Comparison of ENCODE assay signal across 18 mouse cellular contexts in genomic region chr1:88225741-88226140, GRCm38 (mm10). TPM values are rescaled to one million over a fixed set of nuclear protein-coding genes. Genes with fewer than 3 reads are reported as not detected.
DNase-seq lines count a peak whose midpoint lies in the region; ATAC-seq and TF ChIP-seq lines count a peak whose summit lies in the region.
"Had no signal": no experiment of that assay in that cellular context is flagged by ENCODE, and none has a peak within 500 bp of the region (broad histone marks: within the 10 kb centered on the region; RNA-seq: fewer than 3 reads in every experiment).

No protein-coding gene starts in this region.

- H3K36me3 ChIP-seq in forebrain, embryonic 10.5 days (replicated peaks): no peaks in the 10 kb centered on the region
- no peaks in the 10 kb centered on the region for H3K36me3 ChIP-seq in forebrain, postnatal 0 days (ENCODE audit: insufficient read depth)
- H3K36me3 ChIP-seq in intestine, embryonic 14.5 days (ENCODE audit: control insufficient read depth, insufficient read depth, low read length): no peaks in the 10 kb centered on the region
- no peaks in the 10 kb centered on the region for H3K36me3 ChIP-seq in intestine, embryonic 16.5 days (ENCODE audit: control insufficient read depth, insufficient read depth, low read length)
- H3K36me3 ChIP-seq in midbrain, embryonic 16.5 days (ENCODE audit: control insufficient read depth, insufficient read depth, low read length): no peaks in the 10 kb centered on the region
- H3K36me3 ChIP-seq: forebrain, embryonic 15.5 days had no signal

- no peak for ATAC-seq in forebrain, postnatal 0 days
- no peak for ATAC-seq in intestine, embryonic 14.5 days (replicated peaks; ENCODE audit: low FRiP score, low TSS enrichment, low read depth)
- ATAC-seq in intestine, embryonic 16.5 days: no peak
- no peak for ATAC-seq in midbrain, embryonic 16.5 days
- ATAC-seq: forebrain, embryonic 15.5 days; Patski had no signal

- H3K9ac ChIP-seq in forebrain, postnatal 0 days: no peak overlapping the region
- H3K9ac ChIP-seq in intestine, embryonic 14.5 days (ENCODE audit: low read length): no peak overlapping the region
- no peak overlapping the region for H3K9ac ChIP-seq in intestine, embryonic 16.5 days (ENCODE audit: low read depth, low read length)
- H3K9ac ChIP-seq in midbrain, embryonic 16.5 days (ENCODE audit: low read depth, low read length): no peak overlapping the region
- H3K9ac ChIP-seq: forebrain, embryonic 15.5 days; lung, embryonic 14.5 days had no signal

- no peak overlapping the region for H3K4me3 ChIP-seq in forebrain, embryonic 10.5 days
- H3K4me3 ChIP-seq in forebrain, postnatal 0 days (ENCODE audit: low read depth, low read length): no peak overlapping the region
- H3K4me3 ChIP-seq in intestine, embryonic 14.5 days (ENCODE audit: low read depth, low read length): no peak overlapping the region
- no peak overlapping the region for H3K4me3 ChIP-seq in intestine, embryonic 16.5 days (ENCODE audit: low read length)
- H3K4me3 ChIP-seq in midbrain, embryonic 16.5 days (ENCODE audit: low read depth, low read length): no peak overlapping the region
- H3K4me3 ChIP-seq: forebrain, embryonic 15.5 days; megakaryocyte, embryonic 14.5 days had no signal

- peaks cover 56% of the 10 kb centered on the region for H3K9me3 ChIP-seq in forebrain, embryonic 10.5 days
- H3K9me3 ChIP-seq in forebrain, postnatal 0 days (ENCODE audit: low read length): peaks cover 59% of the 10 kb centered on the region
- H3K9me3 ChIP-seq in intestine, embryonic 14.5 days (ENCODE audit: control insufficient read depth, low read length): peaks cover 55% of the 10 kb centered on the region
- H3K9me3 ChIP-seq in intestine, embryonic 16.5 days (ENCODE audit: control insufficient read depth, low read length): peaks cover 40% of the 10 kb centered on the region
- H3K9me3 ChIP-seq in midbrain, embryonic 16.5 days (replicated peaks; ENCODE audit: control insufficient read depth, low read length, poor library complexity, severe bottlenecking): peaks cover 58% of the 10 kb centered on the region

- no peaks in the 10 kb centered on the region for H3K27me3 ChIP-seq in forebrain, embryonic 10.5 days (ENCODE audit: poor library complexity, severe bottlenecking)
- no peaks in the 10 kb centered on the region for H3K27me3 ChIP-seq in forebrain, postnatal 0 days (ENCODE audit: insufficient read depth, low read length)
- no peaks in the 10 kb centered on the region for H3K27me3 ChIP-seq in intestine, embryonic 14.5 days (replicated peaks; ENCODE audit: control insufficient read depth, insufficient read depth, low read length)
- no peaks in the 10 kb centered on the region for H3K27me3 ChIP-seq in intestine, embryonic 16.5 days (replicated peaks; ENCODE audit: control insufficient read depth, insufficient read depth, low read length)
- no peaks in the 10 kb centered on the region for H3K27me3 ChIP-seq in midbrain, embryonic 16.5 days (ENCODE audit: control insufficient read depth, insufficient read depth, low read depth, low read length)
- H3K27me3 ChIP-seq: forebrain, embryonic 15.5 days; megakaryocyte, embryonic 14.5 days; Patski had no signal

- H3K27ac ChIP-seq in forebrain, embryonic 10.5 days: no peak overlapping the region
- H3K27ac ChIP-seq in forebrain, postnatal 0 days (ENCODE audit: low read depth, low read length): no peak overlapping the region
- no peak overlapping the region for H3K27ac ChIP-seq in intestine, embryonic 14.5 days (ENCODE audit: low read depth)
- H3K27ac ChIP-seq in intestine, embryonic 16.5 days (ENCODE audit: low read length): no peak overlapping the region
- H3K27ac ChIP-seq in midbrain, embryonic 16.5 days (ENCODE audit: low read length): no peak overlapping the region
- H3K27ac ChIP-seq: forebrain, embryonic 15.5 days had no signal

- DNase-seq in forebrain, embryonic 10.5 days (ENCODE audit: extremely low spot score, low spot score): peak; percentile 14
- no peak for DNase-seq in forebrain, postnatal 0 days
- peak; percentile 46 for DNase-seq in intestine, embryonic 14.5 days (ENCODE audit: low spot score)
- peak; percentile 1 for DNase-seq in ovary, adult 18-20 months (ENCODE audit: low spot score)
- no peak for DNase-seq in ovary, postnatal 14 days (ENCODE audit: low spot score)
- DNase-seq in heart, postnatal 4 days: peak; percentile 6
- DNase-seq: cerebellum, postnatal 25 days; lung, embryonic 14.5 days had no signal

- TF ChIP-seq CTCF in forebrain, postnatal 0 days (IDR thresholded peaks at IDR 0.05; ENCODE audit: low read depth): no peak

- no peaks in the 10 kb centered on the region for H3K4me1 ChIP-seq in forebrain, embryonic 10.5 days
- no peaks in the 10 kb centered on the region for H3K4me1 ChIP-seq in forebrain, postnatal 0 days (ENCODE audit: insufficient read depth)
- no peaks in the 10 kb centered on the region for H3K4me1 ChIP-seq in intestine, embryonic 14.5 days (replicated peaks; ENCODE audit: control insufficient read depth, insufficient read depth, low read length)
- no peaks in the 10 kb centered on the region for H3K4me1 ChIP-seq in intestine, embryonic 16.5 days (ENCODE audit: control insufficient read depth, insufficient read depth, low read length)
- H3K4me1 ChIP-seq in midbrain, embryonic 16.5 days (ENCODE audit: control insufficient read depth, insufficient read depth, low read length): no peaks in the 10 kb centered on the region
- H3K4me1 ChIP-seq: forebrain, embryonic 15.5 days; megakaryocyte, embryonic 14.5 days had no signal

- no peak overlapping the region for H3K4me2 ChIP-seq in forebrain, postnatal 0 days (ENCODE audit: low read depth)
- H3K4me2 ChIP-seq in intestine, embryonic 14.5 days (ENCODE audit: low read length): no peak overlapping the region
- H3K4me2 ChIP-seq in intestine, embryonic 16.5 days (ENCODE audit: low read depth, low read length): no peak overlapping the region
- no peak overlapping the region for H3K4me2 ChIP-seq in midbrain, embryonic 16.5 days (ENCODE audit: low read length)
- H3K4me2 ChIP-seq: forebrain, embryonic 15.5 days; lung, embryonic 14.5 days had no signal

RNA-seq across cellular contexts. Expression of gene Mroh2a, which starts 1.0 kb away (rescaled TPM):
- polyA plus RNA-seq in forebrain, embryonic 10.5 days (2016; fragmentation: Nextera tagmentation; extraction: Ambion mirVana): 1.3 and 1.4 TPM in 2 replicates
- total RNA-seq in forebrain, postnatal 0 days (2014; rRNA removed): 0.23 TPM in 1 of 2 replicates, not detected in the other
- polyA plus RNA-seq in forebrain, postnatal 0 days (2015; fragmentation: Nextera tagmentation; extraction: Ambion mirVana): 0.35 and 0.36 TPM in 2 replicates
- 1.1 and 2.8 TPM in 2 replicates for polyA plus RNA-seq in intestine, embryonic 14.5 days (2014; fragmentation: Nextera tagmentation; extraction: Ambion mirVana)
- polyA plus RNA-seq in intestine, embryonic 16.5 days (2015; fragmentation: Nextera tagmentation; extraction: Ambion mirVana): 0.76 and 0.88 TPM in 2 replicates
- under 1 TPM in 1 of 2 experiments, not detected in 1; 0.02 TPM for total RNA-seq in heart, postnatal 4 days (2021)
- polyA plus RNA-seq in midbrain, embryonic 16.5 days (2015; fragmentation: Nextera tagmentation; extraction: Ambion mirVana): 0.75 and 0.92 TPM in 2 replicates

RNA-seq across cellular contexts. Expression of gene Ugt1a1, which starts 14.0 kb away (rescaled TPM):
- 0.07 TPM in 1 of 2 replicates, not detected in the other for polyA plus RNA-seq in forebrain, embryonic 10.5 days (2016; fragmentation: Nextera tagmentation; extraction: Ambion mirVana)
- total RNA-seq in forebrain, postnatal 0 days (2014; rRNA removed): 0.14 TPM in 1 of 2 replicates, not detected in the other
- not detected in 2 replicates for polyA plus RNA-seq in forebrain, postnatal 0 days (2015; fragmentation: Nextera tagmentation; extraction: Ambion mirVana)
- 1.9 and 3.3 TPM in 2 replicates for polyA plus RNA-seq in intestine, embryonic 14.5 days (2014; fragmentation: Nextera tagmentation; extraction: Ambion mirVana)
- polyA plus RNA-seq in intestine, embryonic 16.5 days (2015; fragmentation: Nextera tagmentation; extraction: Ambion mirVana): 55.9 and 79.1 TPM in 2 replicates
- total RNA-seq in heart, postnatal 4 days (2021): not detected
- polyA plus RNA-seq in midbrain, embryonic 16.5 days (2015; fragmentation: Nextera tagmentation; extraction: Ambion mirVana): not detected in 2 replicates
- polyA plus RNA-seq: forebrain, embryonic 15.5 days; lung, embryonic 14.5 days; neural tube, embryonic 14.5 days had no signal

RNA-seq across cellular contexts. Expression of gene Dnajb3, which starts 20.2 kb away (rescaled TPM):
- 8.5 and 9.5 TPM in 2 replicates for polyA plus RNA-seq in forebrain, embryonic 10.5 days (2016; fragmentation: Nextera tagmentation; extraction: Ambion mirVana)
- 5.3 and 6.6 TPM in 2 replicates for total RNA-seq in forebrain, postnatal 0 days (2014; rRNA removed)
- 10.7 and 12.4 TPM in 2 replicates for polyA plus RNA-seq in forebrain, postnatal 0 days (2015; fragmentation: Nextera tagmentation; extraction: Ambion mirVana)
- 8.0 and 9.8 TPM in 2 replicates for polyA plus RNA-seq in intestine, embryonic 14.5 days (2014; fragmentation: Nextera tagmentation; extraction: Ambion mirVana)
- 5.7 and 8.0 TPM in 2 replicates for polyA plus RNA-seq in intestine, embryonic 16.5 days (2015; fragmentation: Nextera tagmentation; extraction: Ambion mirVana)
- total RNA-seq in heart, postnatal 4 days (2021): 1 to 10 TPM; 1.6 to 1.8 TPM
- 12.8 and 13.1 TPM in 2 replicates for polyA plus RNA-seq in midbrain, embryonic 16.5 days (2015; fragmentation: Nextera tagmentation; extraction: Ambion mirVana)
- total RNA-seq: liver, adult 2 months; monocyte, adult 5-6 weeks had no signal
- polyA plus RNA-seq: liver, adult 2 months; Patski had no signal

RNA-seq across cellular contexts. Expression of gene Ugt1a2, which starts 25.3 kb away (rescaled TPM):
- polyA plus RNA-seq in forebrain, embryonic 10.5 days (2016; fragmentation: Nextera tagmentation; extraction: Ambion mirVana): 0.07 TPM in 1 of 2 replicates, not detected in the other
- not detected in 2 replicates for total RNA-seq in forebrain, postnatal 0 days (2014; rRNA removed)
- polyA plus RNA-seq in forebrain, postnatal 0 days (2015; fragmentation: Nextera tagmentation; extraction: Ambion mirVana): not detected in 2 replicates
- 0.08 and 0.16 TPM in 2 replicates for polyA plus RNA-seq in intestine, embryonic 14.5 days (2014; fragmentation: Nextera tagmentation; extraction: Ambion mirVana)
- polyA plus RNA-seq in intestine, embryonic 16.5 days (2015; fragmentation: Nextera tagmentation; extraction: Ambion mirVana): 0.37 TPM in 1 of 2 replicates, not detected in the other
- total RNA-seq in heart, postnatal 4 days (2021): not detected
- not detected in 2 replicates for polyA plus RNA-seq in midbrain, embryonic 16.5 days (2015; fragmentation: Nextera tagmentation; extraction: Ambion mirVana)
- total RNA-seq: gastrocnemius, postnatal 4 days had no signal
- polyA plus RNA-seq: forebrain, embryonic 15.5 days; heart, postnatal 0 days; lung, embryonic 14.5 days had no signal

RNA-seq across cellular contexts. Expression of gene Hjurp, which starts 51.7 kb away (rescaled TPM):
- polyA plus RNA-seq in forebrain, embryonic 10.5 days (2016; fragmentation: Nextera tagmentation; extraction: Ambion mirVana): 223 and 224 TPM in 2 replicates
- total RNA-seq in forebrain, postnatal 0 days (2014; rRNA removed): 77.6 and 88.0 TPM in 2 replicates
- polyA plus RNA-seq in forebrain, postnatal 0 days (2015; fragmentation: Nextera tagmentation; extraction: Ambion mirVana): 24.5 and 40.0 TPM in 2 replicates
- polyA plus RNA-seq in intestine, embryonic 14.5 days (2014; fragmentation: Nextera tagmentation; extraction: Ambion mirVana): 182 and 203 TPM in 2 replicates
- polyA plus RNA-seq in intestine, embryonic 16.5 days (2015; fragmentation: Nextera tagmentation; extraction: Ambion mirVana): 135 and 141 TPM in 2 replicates
- total RNA-seq in heart, postnatal 4 days (2021): 100 to 1,000 TPM in 1 of 2 experiments, 10 to 100 TPM in 1; 97.1 to 100 TPM
- 77.3 and 87.0 TPM in 2 replicates for polyA plus RNA-seq in midbrain, embryonic 16.5 days (2015; fragmentation: Nextera tagmentation; extraction: Ambion mirVana)

Comparison
In these comparisons a context has a peak if more than half of its experiments do, and no peak if none do; other contexts are left out.
1. DNase-seq: peak in forebrain, embryonic 10.5 days (single experiment), intestine, embryonic 14.5 days (single experiment), ovary, adult 18-20 months (single experiment) and heart, postnatal 4 days (single experiment); none in forebrain, postnatal 0 days (single experiment) and ovary, postnatal 14 days (single experiment).
2. RNA of gene Ugt1a1, which starts 14.0 kb away (polyA plus RNA-seq): 55.9 to 79.1 TPM in intestine, embryonic 16.5 days; 1.9 to 3.3 TPM in intestine, embryonic 14.5 days, 0.07 TPM in forebrain, embryonic 10.5 days, not detected in forebrain, postnatal 0 days and not detected in midbrain, embryonic 16.5 days; every median in the first group is over 10 times any median in the second.